Mouse (Mus musculus): ENCODE measurements around the gene Brd9. TPM values are rescaled to one million over a fixed set of nuclear protein-coding genes. Genes with fewer than 3 reads are reported as not detected.

Gene Brd9
- polyA plus RNA-seq (2012; rRNA removed; ENCODE audit: low replicate concordance): 13.7 and 14.9 TPM in 2 replicates

GRCm38 (mm10) chr13:73937321-73938176 is at the start of gene Brd9, which contains the start of gene Trip13:
TSS of gene Brd9 (plus strand) at chr13:73937811.
TSS of gene Trip13 (minus strand) at chr13:73937784.

GRCm38 (mm10) chr13:73963551-73963950 is 25.9 kb downstream of the Brd9 start, which contains the start of gene Zdhhc11:
TSS of gene Zdhhc11 (plus strand) at chr13:73963851.

GRCm38 (mm10) chr13:74008948-74009718 is 71.5 kb downstream of the Brd9 start, which contains the start of gene Tppp:
TSS of gene Tppp (plus strand) at chr13:74009407.

Other genes with a start within 250 kb of the Brd9 start
- gene Slc6a19, start 232.9 kb upstream of the Brd9 start, polyA plus RNA-seq (2012; rRNA removed; ENCODE audit: low replicate concordance): 177 and 493 TPM in 2 replicates
- 93.0 and 114 TPM in 2 replicates for gene Slc12a7, start 204.7 kb upstream of the Brd9 start, polyA plus RNA-seq (2012; rRNA removed; ENCODE audit: low replicate concordance)
- gene Nkd2, start 90.2 kb upstream of the Brd9 start, polyA plus RNA-seq (2012; rRNA removed; ENCODE audit: low replicate concordance): 8.1 and 14.9 TPM in 2 replicates
- gene Trip13, start within 50 bp of the Brd9 start, polyA plus RNA-seq (2012; rRNA removed; ENCODE audit: low replicate concordance): 0.37 and 0.46 TPM in 2 replicates
- gene Zdhhc11, start 26.0 kb downstream of the Brd9 start, polyA plus RNA-seq (2012; rRNA removed; ENCODE audit: low replicate concordance): not detected in 2 replicates
- 2.0 and 3.4 TPM in 2 replicates for gene Tppp, start 71.6 kb downstream of the Brd9 start, polyA plus RNA-seq (2012; rRNA removed; ENCODE audit: low replicate concordance)
- gene Cep72, start 124.5 kb downstream of the Brd9 start, polyA plus RNA-seq (2012; rRNA removed; ENCODE audit: low replicate concordance): 1.3 and 1.5 TPM in 2 replicates
- 92.8 and 104 TPM in 2 replicates for gene Slc9a3, start 183.6 kb downstream of the Brd9 start, polyA plus RNA-seq (2012; rRNA removed; ENCODE audit: low replicate concordance)